Mouse (Mus musculus) urinary bladder, postnatal 25 days (tissue): ENCODE measurements around the gene Gm17324.
A peak's percentile ranks its signal among the peaks of the same experiment; 100 is the strongest.

Source experiments
- DNase-seq: peaks from one replicate; pipeline ENCODE4 v3.0.0; 2022; ENCODE audit warnings: low spot score

Gm17324 gene

DNA sequence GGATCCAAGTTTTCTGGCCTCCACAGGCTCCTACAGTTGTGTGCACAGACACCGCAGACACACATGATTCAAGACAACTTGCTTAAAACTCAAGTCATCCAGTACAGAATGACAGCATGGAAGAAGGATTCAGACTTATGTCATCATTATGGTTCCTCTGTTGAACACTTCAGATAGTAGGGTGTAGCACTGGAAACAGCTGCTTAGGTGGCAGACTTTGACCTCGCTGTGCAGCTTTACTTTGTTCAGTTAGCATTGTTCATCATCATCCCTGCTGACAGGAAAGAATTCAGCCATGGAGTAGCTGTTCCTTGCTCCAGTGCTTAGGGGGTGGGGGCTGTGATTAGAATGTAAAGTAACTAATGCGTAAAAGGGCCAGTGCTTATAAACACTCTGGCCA is 17.1 kb upstream of the Gm17324 start:
- no peak for DNase-seq

- DNase-seq: no peak
Observed at GRCm38 (mm10) chr9:78463337-78463736, 14.8 kb upstream of the Gm17324 start.

- DNase-seq: no peak
Observed at GRCm38 (mm10) chr9:78457026-78457425, 8.4 kb upstream of the Gm17324 start.

GRCm38 (mm10) chr9:78451382-78451781 is 2.8 kb upstream of the Gm17324 start:
- DNase-seq: no peak

DNA sequence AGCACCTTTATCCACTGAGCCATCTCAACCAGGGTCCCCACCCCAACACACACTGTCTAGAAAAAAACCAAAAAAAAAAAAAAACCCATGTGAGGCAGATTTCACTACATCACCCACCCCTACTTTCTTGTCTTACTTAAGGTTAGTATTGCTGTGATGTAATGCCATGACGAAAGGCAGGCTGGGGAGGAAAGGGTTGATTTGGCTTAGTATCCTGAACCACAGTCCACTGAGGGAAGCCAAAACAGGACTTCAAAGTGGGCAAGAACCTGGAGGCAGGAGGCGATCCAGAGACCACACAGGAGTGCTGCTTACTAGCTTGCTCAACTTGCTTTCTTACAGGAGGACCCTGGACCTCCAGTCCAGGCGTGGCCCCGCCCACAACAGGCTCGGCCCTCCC is 1.8 kb upstream of the Gm17324 start:
- no peak for DNase-seq

GRCm38 (mm10) chr9:78447606-78447972 is 997 bp downstream of the Gm17324 start:
- DNase-seq: no peak

- peak; percentile 52 for DNase-seq
Observed at GRCm38 (mm10) chr9:78442579-78443392, 5.8 kb downstream of the Gm17324 start, which contains the start of gene Cgas. Cgas (minus strand) TSS chr9:78443237.

DNA sequence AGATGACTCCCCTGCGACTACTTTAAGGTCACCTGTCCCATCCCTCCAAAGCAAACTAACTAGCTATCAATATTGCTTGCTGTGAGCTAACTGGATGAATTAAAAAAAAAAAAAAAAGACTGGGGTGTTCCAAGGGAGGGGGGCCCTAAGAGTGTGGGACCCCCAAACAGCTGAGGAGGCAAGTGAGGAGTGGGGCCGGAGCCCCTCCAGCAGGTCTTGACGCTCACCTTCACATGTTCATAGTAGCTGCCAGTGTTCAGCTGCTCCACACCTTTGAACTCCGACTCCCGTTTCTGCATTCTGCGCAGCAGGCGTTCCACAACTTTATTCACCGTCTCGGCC is 6.4 kb downstream of the Gm17324 start:
- no peak for DNase-seq

GRCm38 (mm10) chr9:78439426-78439825 is 9.2 kb downstream of the Gm17324 start:
- no peak for DNase-seq

GRCm38 (mm10) chr9:78432471-78432870 is 16.1 kb downstream of the Gm17324 start:
- DNase-seq: no peak

GRCm38 (mm10) chr9:78430486-78430885 is 18.1 kb downstream of the Gm17324 start:
- DNase-seq: no peak

- DNase-seq: no peak
Observed at GRCm38 (mm10) chr9:78429551-78429950, 19.0 kb downstream of the Gm17324 start.

GRCm38 (mm10) chr9:78428870-78429432 is 19.6 kb downstream of the Gm17324 start:
- DNase-seq: no peak

DNA sequence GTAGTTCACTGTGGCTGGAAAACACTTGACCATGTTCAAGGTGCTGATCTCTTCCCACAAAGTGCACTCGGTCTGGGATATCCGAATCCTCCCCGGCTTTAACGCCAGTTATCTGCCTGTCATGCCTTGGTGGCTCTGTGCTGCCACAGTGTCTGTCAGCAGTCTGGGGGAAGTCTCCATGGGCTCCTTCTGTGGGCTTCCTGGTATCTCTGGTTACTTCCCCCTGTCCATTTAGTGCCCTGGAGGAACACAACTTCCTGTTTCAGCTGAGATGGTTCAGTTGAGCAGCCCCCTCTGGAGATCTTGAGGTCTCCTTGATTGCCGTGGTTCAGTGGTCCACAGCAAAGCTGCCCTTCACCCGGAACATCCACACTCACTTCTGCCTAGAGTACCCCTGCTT is 20.4 kb downstream of the Gm17324 start:
- DNase-seq: no peak

- DNase-seq: no peak
Observed at GRCm38 (mm10) chr9:78427362-78427781, 21.2 kb downstream of the Gm17324 start.

- DNase-seq: no peak
Observed at GRCm38 (mm10) chr9:78401596-78401995, 47.0 kb downstream of the Gm17324 start.

DNA sequence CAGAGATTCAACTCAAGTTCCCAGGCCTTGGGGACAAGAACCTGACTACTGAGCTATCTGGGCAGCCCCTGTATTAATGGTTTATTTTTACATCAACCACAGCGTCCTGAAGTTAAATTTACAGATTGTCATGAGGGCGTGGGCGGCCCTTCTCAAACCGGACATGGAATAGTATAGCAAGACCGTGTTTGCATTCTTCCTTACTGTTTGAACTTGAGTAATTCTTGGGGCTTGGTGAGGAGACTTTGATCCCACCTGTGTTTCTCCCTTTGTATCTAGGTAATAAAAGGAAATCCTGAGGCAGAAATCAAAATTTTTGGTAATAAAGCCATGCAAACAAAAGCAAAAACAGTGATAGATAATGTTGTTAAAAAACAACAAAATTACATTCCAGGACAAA is 48.0 kb downstream of the Gm17324 start:
- no peak for DNase-seq
